Mouse (Mus musculus): Measurements from ENCODE around the gene Usf3. TPM values are rescaled to one million over a fixed set of nuclear protein-coding genes. Genes with fewer than 3 reads are reported as not detected.

Gene Usf3
- polyA plus RNA-seq, 1 experiment from 2014 or later = 1.9 TPM

GRCm38 (mm10) chr16:44210156-44211053, 37.4 kb downstream of the Usf3 start:
- peaks cover 69% of the 10 kb centered on the region for H3K36me3 ChIP-seq
- H3K9me3 ChIP-seq (replicated peaks) = no peaks in the 10 kb centered on the region
- H3K9ac ChIP-seq = peak overlapping the region; percentile 26
- WGBS (ENCODE audit: insufficient replicate concordance) = 40% methylated on average over 10 of the region's 10 CpGs
- no peaks in the 10 kb centered on the region for H3K27me3 ChIP-seq
- no peak overlapping the region for H3K4me3 ChIP-seq (replicated peaks)
- peak; percentile 89 for ATAC-seq (ENCODE audit: low read depth)
- H3K4me2 ChIP-seq = peak overlapping the region; percentile 31
- H3K4me1 ChIP-seq (replicated peaks) = peaks cover 22% of the 10 kb centered on the region
- H3K27ac ChIP-seq = peak overlapping the region; percentile 54
- DNase-seq = peak; percentile 41

GRCm38 (mm10) chr16:44211054-44211414, 38.0 kb downstream of the Usf3 start:
- Histone ChIP-seq H3K9me3 (replicated peaks) (no peaks in the 10 kb centered on the region), H3K4me2 (no peak overlapping the region), H3K27me3 (no peaks in the 10 kb centered on the region), H3K36me3 (peaks cover 70% of the 10 kb centered on the region), H3K4me3 (replicated peaks) (no peak overlapping the region), H3K9ac (no peak overlapping the region), H3K4me1 (replicated peaks) (peaks cover 22% of the 10 kb centered on the region), H3K27ac (peak overlapping the region; percentile 54)
- ATAC-seq (ENCODE audit: low read depth) (no peak), DNase-seq (no peak)
- WGBS (ENCODE audit: insufficient replicate concordance) = 83% methylated on average over 1 of the region's 1 CpGs

GRCm38 (mm10) chr16:44212703-44213102, 39.7 kb downstream of the Usf3 start:
- ATAC-seq (ENCODE audit: low read depth) = no peak
- H3K27me3 ChIP-seq = no peaks in the 10 kb centered on the region
- no peak overlapping the region for H3K9ac ChIP-seq
- DNase-seq = no peak
- no peaks in the 10 kb centered on the region for H3K9me3 ChIP-seq (replicated peaks)
- no peak overlapping the region for H3K4me3 ChIP-seq (replicated peaks)
- no peak overlapping the region for H3K27ac ChIP-seq
- peaks cover 22% of the 10 kb centered on the region for H3K4me1 ChIP-seq (replicated peaks)
- WGBS (ENCODE audit: insufficient replicate concordance) = 83% methylated on average over 7 of the region's 7 CpGs
- no peak overlapping the region for H3K4me2 ChIP-seq
- peaks cover 74% of the 10 kb centered on the region for H3K36me3 ChIP-seq

GRCm38 (mm10) chr16:44215513-44215912, 42.5 kb downstream of the Usf3 start:
- H3K27ac ChIP-seq = no peak overlapping the region
- no peaks in the 10 kb centered on the region for H3K27me3 ChIP-seq
- H3K4me2 ChIP-seq = no peak overlapping the region
- H3K36me3 ChIP-seq = peaks cover 84% of the 10 kb centered on the region
- H3K9me3 ChIP-seq (replicated peaks) = no peaks in the 10 kb centered on the region
- H3K4me1 ChIP-seq (replicated peaks) = peaks cover 6% of the 10 kb centered on the region
- no peak for DNase-seq
- no peak overlapping the region for H3K9ac ChIP-seq
- H3K4me3 ChIP-seq (replicated peaks) = no peak overlapping the region
- ATAC-seq (ENCODE audit: low read depth) = no peak
- WGBS (ENCODE audit: insufficient replicate concordance) = 91% methylated on average over 9 of the region's 9 CpGs

GRCm38 (mm10) chr16:44216417-44216816, 43.4 kb downstream of the Usf3 start:
- H3K9ac ChIP-seq = no peak overlapping the region
- DNase-seq (no peak), ATAC-seq (ENCODE audit: low read depth) (no peak)
- H3K4me3 ChIP-seq (replicated peaks) = no peak overlapping the region
- 85% methylated on average over 7 of the region's 7 CpGs for WGBS (ENCODE audit: insufficient replicate concordance)
- no peak overlapping the region for H3K27ac ChIP-seq
- H3K4me1 ChIP-seq (replicated peaks) = no peaks in the 10 kb centered on the region
- no peak overlapping the region for H3K4me2 ChIP-seq
- H3K36me3 ChIP-seq = peaks cover 83% of the 10 kb centered on the region
- H3K27me3 ChIP-seq = no peaks in the 10 kb centered on the region
- no peaks in the 10 kb centered on the region for H3K9me3 ChIP-seq (replicated peaks)

GRCm38 (mm10) chr16:44221463-44221862, 48.4 kb downstream of the Usf3 start:
- no peaks in the 10 kb centered on the region for H3K4me1 ChIP-seq (replicated peaks)
- no peak overlapping the region for H3K4me2 ChIP-seq
- H3K9me3 ChIP-seq (replicated peaks) = no peaks in the 10 kb centered on the region
- H3K27ac ChIP-seq = no peak overlapping the region
- no peaks in the 10 kb centered on the region for H3K27me3 ChIP-seq
- WGBS (ENCODE audit: insufficient replicate concordance) = 68% methylated on average over 6 of the region's 6 CpGs
- H3K4me3 ChIP-seq (replicated peaks) = no peak overlapping the region
- no peak overlapping the region for H3K9ac ChIP-seq
- ATAC-seq (ENCODE audit: low read depth) (no peak), DNase-seq (no peak)
- H3K36me3 ChIP-seq = peaks cover 44% of the 10 kb centered on the region

GRCm38 (mm10) chr16:44226706-44227291, 53.8 kb downstream of the Usf3 start:
- Histone ChIP-seq H3K27me3 (no peaks in the 10 kb centered on the region), H3K4me2 (no peak overlapping the region), H3K27ac (no peak overlapping the region), H3K4me1 (replicated peaks) (no peaks in the 10 kb centered on the region), H3K9me3 (replicated peaks) (no peaks in the 10 kb centered on the region), H3K4me3 (replicated peaks) (no peak overlapping the region), H3K9ac (no peak overlapping the region), H3K36me3 (no peaks in the 10 kb centered on the region)
- 74% methylated on average over 13 of the region's 13 CpGs for WGBS (ENCODE audit: insufficient replicate concordance)
- ATAC-seq (ENCODE audit: low read depth) (no peak), DNase-seq (no peak)

GRCm38 (mm10) chr16:44233019-44233418, 60.0 kb downstream of the Usf3 start:
- Histone ChIP-seq H3K4me2 (no peak overlapping the region), H3K9me3 (replicated peaks) (no peaks in the 10 kb centered on the region), H3K36me3 (no peaks in the 10 kb centered on the region), H3K9ac (no peak overlapping the region), H3K27me3 (no peaks in the 10 kb centered on the region), H3K4me1 (replicated peaks) (no peaks in the 10 kb centered on the region), H3K4me3 (replicated peaks) (no peak overlapping the region), H3K27ac (no peak overlapping the region)
- ATAC-seq (ENCODE audit: low read depth) (no peak), DNase-seq (no peak)
- 73% methylated on average over 7 of the region's 7 CpGs for WGBS (ENCODE audit: insufficient replicate concordance)

GRCm38 (mm10) chr16:44237836-44238235, 64.8 kb downstream of the Usf3 start:
- no peak overlapping the region for H3K4me2 ChIP-seq
- no peak overlapping the region for H3K4me3 ChIP-seq (replicated peaks)
- no peak for DNase-seq
- H3K4me1 ChIP-seq (replicated peaks) = no peaks in the 10 kb centered on the region; the same call in 1 of the 2 replicates
- no peaks in the 10 kb centered on the region for H3K9me3 ChIP-seq (replicated peaks)
- ATAC-seq (ENCODE audit: low read depth) = no peak
- H3K36me3 ChIP-seq = no peaks in the 10 kb centered on the region
- 63% methylated on average over 3 of the region's 3 CpGs for WGBS (ENCODE audit: insufficient replicate concordance)
- H3K27ac ChIP-seq = no peak overlapping the region
- H3K27me3 ChIP-seq = no peaks in the 10 kb centered on the region
- H3K9ac ChIP-seq = no peak overlapping the region

GRCm38 (mm10) chr16:44238835-44239263, 65.8 kb downstream of the Usf3 start:
- Histone ChIP-seq H3K9me3 (replicated peaks) (no peaks in the 10 kb centered on the region), H3K9ac (no peak overlapping the region), H3K4me2 (no peak overlapping the region), H3K27me3 (no peaks in the 10 kb centered on the region), H3K27ac (no peak overlapping the region), H3K4me1 (replicated peaks) (no peaks in the 10 kb centered on the region; the same call in 1 of the 2 replicates), H3K4me3 (replicated peaks) (no peak overlapping the region), H3K36me3 (no peaks in the 10 kb centered on the region)
- no peak for DNase-seq
- no peak for ATAC-seq (ENCODE audit: low read depth)
- WGBS (ENCODE audit: insufficient replicate concordance) = 50% methylated on average over 10 of the region's 10 CpGs

GRCm38 (mm10) chr16:44240406-44240805, 67.4 kb downstream of the Usf3 start:
- Histone ChIP-seq H3K27ac (no peak overlapping the region), H3K4me1 (replicated peaks) (no peaks in the 10 kb centered on the region; the same call in 1 of the 2 replicates), H3K9me3 (replicated peaks) (no peaks in the 10 kb centered on the region), H3K4me3 (replicated peaks) (no peak overlapping the region), H3K36me3 (no peaks in the 10 kb centered on the region), H3K9ac (no peak overlapping the region), H3K4me2 (no peak overlapping the region), H3K27me3 (no peaks in the 10 kb centered on the region)
- no peak for DNase-seq
- 55% methylated on average over 8 of the region's 8 CpGs for WGBS (ENCODE audit: insufficient replicate concordance)
- ATAC-seq (ENCODE audit: low read depth) = no peak

Data from liver, embryonic 13.5 days (tissue).